In genomic region chr16:35206426-35206825, GRCm38 (mm10) we compare ENCODE assay signal across 24 mouse cellular contexts. TPM values are rescaled to one million over a fixed set of nuclear protein-coding genes. Genes with fewer than 3 reads are reported as not detected.
DNase-seq lines count a peak whose midpoint lies in the region; ATAC-seq and TF ChIP-seq lines count a peak whose summit lies in the region.
"Had no signal": no experiment of that assay in that cellular context is flagged by ENCODE, and none has a peak within 500 bp of the region (broad histone marks: within the 10 kb centered on the region; RNA-seq: fewer than 3 reads in every experiment).

No protein-coding gene starts in this region.

- no peak overlapping the region for H3K9ac ChIP-seq in heart, embryonic 15.5 days
- no peak overlapping the region for H3K9ac ChIP-seq in heart, adult 2 months (ENCODE audit: low read depth, low read length)
- H3K9ac ChIP-seq in hindbrain, postnatal 0 days (replicated peaks; ENCODE audit: low read length), result no peak overlapping the region
- no peak overlapping the region for H3K9ac ChIP-seq in hindbrain, embryonic 11.5 days (ENCODE audit: low read depth, low read length)
- H3K9ac ChIP-seq: forebrain, embryonic 13.5 days; liver, embryonic 15.5 days; lung, embryonic 14.5 days; midbrain, embryonic 15.5 days; stomach, embryonic 15.5 days had no signal

- TF ChIP-seq EP300 in heart, adult 2 months (IDR thresholded peaks at IDR 0.05; ENCODE audit: insufficient read depth, low read depth, low read length), result no peak

- H3K27ac ChIP-seq in heart, embryonic 15.5 days, result peak overlapping the region; percentile 35
- H3K27ac ChIP-seq in heart, adult 2 months, result no peak overlapping the region
- H3K27ac ChIP-seq in hindbrain, postnatal 0 days, result 0 out of 2 replicates have a peak overlapping the region, but pooled peaks have one; percentile 48
- no peak overlapping the region for H3K27ac ChIP-seq in hindbrain, embryonic 11.5 days (ENCODE audit: low read depth, low read length)
- H3K27ac ChIP-seq: liver, embryonic 15.5 days; midbrain, embryonic 15.5 days; stomach, embryonic 15.5 days had no signal

- TF ChIP-seq CTCF in heart, adult 2 months (IDR thresholded peaks at IDR 0.05), result no peak
- no peak for TF ChIP-seq CTCF in hindbrain, postnatal 0 days (IDR thresholded peaks at IDR 0.05; ENCODE audit: low read depth)

- H3K9me3 ChIP-seq in heart, embryonic 15.5 days (replicated peaks), result no peaks in the 10 kb centered on the region
- no peaks in the 10 kb centered on the region for H3K9me3 ChIP-seq in hindbrain, postnatal 0 days (ENCODE audit: low read length)
- no peaks in the 10 kb centered on the region for H3K9me3 ChIP-seq in hindbrain, embryonic 11.5 days (ENCODE audit: control insufficient read depth, low read length)
- H3K9me3 ChIP-seq: forebrain, embryonic 13.5 days; G1E; liver, embryonic 15.5 days; midbrain, embryonic 15.5 days; stomach, embryonic 15.5 days had no signal

- H3K79me2 ChIP-seq in heart, adult 2 months (replicated peaks; ENCODE audit: control insufficient read depth, insufficient read depth, low read length), result no peaks in the 10 kb centered on the region

- H3K27me3 ChIP-seq in heart, embryonic 15.5 days, result no peaks in the 10 kb centered on the region
- no peaks in the 10 kb centered on the region for H3K27me3 ChIP-seq in heart, adult 2 months (ENCODE audit: control insufficient read depth, insufficient read depth, low read length)
- no peaks in the 10 kb centered on the region for H3K27me3 ChIP-seq in hindbrain, postnatal 0 days (ENCODE audit: insufficient read depth, low read length)
- no peaks in the 10 kb centered on the region for H3K27me3 ChIP-seq in hindbrain, embryonic 11.5 days (ENCODE audit: control insufficient read depth, insufficient read depth, low read length)
- H3K27me3 ChIP-seq: forebrain, embryonic 13.5 days; liver, embryonic 15.5 days; midbrain, embryonic 15.5 days; stomach, embryonic 15.5 days had no signal

- ATAC-seq in heart, embryonic 15.5 days (replicated peaks; ENCODE audit: insufficient number of reproducible peaks, insufficient read depth, low FRiP score, low read depth), result no peak
- no peak for ATAC-seq in hindbrain, postnatal 0 days
- ATAC-seq in hindbrain, embryonic 11.5 days (ENCODE audit: low FRiP score), result no peak
- ATAC-seq in CD4-positive, CD25-positive, alpha-beta regulatory T cell, adult 4 months, result no peak
- ATAC-seq: inflammation-experienced regulatory T-cells, adult 6 months had no signal

- H3K4me1 ChIP-seq in heart, embryonic 15.5 days (replicated peaks), result peaks cover 75% of the 10 kb centered on the region
- H3K4me1 ChIP-seq in heart, adult 2 months (ENCODE audit: control insufficient read depth, insufficient read depth, low read length), result peaks cover 8% of the 10 kb centered on the region; the same call in 1 of the 2 replicates
- H3K4me1 ChIP-seq in hindbrain, postnatal 0 days (ENCODE audit: insufficient read depth, low read length), result peaks cover 25% of the 10 kb centered on the region
- peaks cover 7% of the 10 kb centered on the region; the same call in 1 of the 2 replicates for H3K4me1 ChIP-seq in hindbrain, embryonic 11.5 days (replicated peaks; ENCODE audit: control insufficient read depth, insufficient read depth, low read length)
- H3K4me1 ChIP-seq: liver, embryonic 15.5 days had no signal

- H3K4me3 ChIP-seq in heart, embryonic 15.5 days, result no peak overlapping the region
- no peak overlapping the region for H3K4me3 ChIP-seq in heart, adult 2 months
- no peak overlapping the region for H3K4me3 ChIP-seq in hindbrain, postnatal 0 days (ENCODE audit: low read length)
- H3K4me3 ChIP-seq in hindbrain, embryonic 11.5 days (ENCODE audit: low read depth, low read length), result no peak overlapping the region
- H3K4me3 ChIP-seq: forebrain, embryonic 13.5 days; liver, embryonic 15.5 days; midbrain, embryonic 15.5 days; stomach, embryonic 15.5 days had no signal

- 78% methylated on average over 6 of the region's 6 CpGs for WGBS in heart, embryonic 15.5 days
- 52% methylated on average over 6 of the region's 6 CpGs for WGBS in heart, adult 2 months
- 80% methylated on average over 6 of the region's 6 CpGs for whole genome bisulfite sequencing in hindbrain, postnatal 0 days
- WGBS in hindbrain, embryonic 11.5 days, result 83% methylated on average over 6 of the region's 6 CpGs

- intact Hi-C loops in heart, adult 2 months (cut with DNase I), result no loop called here

- DNase-seq in adrenal gland, adult 2 months, result peak; percentile 30
- DNase-seq in adrenal gland, adult 18-20 months (ENCODE audit: low spot score in 2 of 2), result no peak
- no peak for DNase-seq in heart, adult 2 months
- DNase-seq in hindbrain, postnatal 0 days (ENCODE audit: low spot score), result no peak
- no peak for DNase-seq in hindbrain, embryonic 11.5 days (ENCODE audit: low spot score)
- DNase-seq: cerebellum, adult 18-20 months; cerebellum, postnatal 10 days; gastrocnemius, postnatal 10 days; kidney, adult 11 months; kidney, postnatal 14 days; layer of hippocampus, adult 9-11 months; lung, embryonic 14.5 days; lung, postnatal 14 days; right cerebral cortex, postnatal 25 days had no signal

- H3K4me2 ChIP-seq in heart, embryonic 15.5 days, result no peak overlapping the region
- no peak overlapping the region for H3K4me2 ChIP-seq in hindbrain, postnatal 0 days (ENCODE audit: low read depth, low read length)
- H3K4me2 ChIP-seq in hindbrain, embryonic 11.5 days (replicated peaks; ENCODE audit: low read depth, low read length), result no peak overlapping the region
- H3K4me2 ChIP-seq: forebrain, embryonic 13.5 days; heart, embryonic 11.5 days; liver, embryonic 15.5 days; lung, embryonic 14.5 days; midbrain, embryonic 15.5 days; stomach, embryonic 15.5 days had no signal

- TF ChIP-seq POLR2A in heart, adult 2 months (IDR thresholded peaks at IDR 0.05; ENCODE audit: insufficient read depth, low read depth, low read length), result no peak

- H3K36me3 ChIP-seq in heart, embryonic 15.5 days, result no peaks in the 10 kb centered on the region
- H3K36me3 ChIP-seq in heart, adult 2 months (ENCODE audit: control insufficient read depth, insufficient read depth, low read length), result no peaks in the 10 kb centered on the region
- no peaks in the 10 kb centered on the region for H3K36me3 ChIP-seq in hindbrain, postnatal 0 days (ENCODE audit: insufficient read depth, low read length)
- H3K36me3 ChIP-seq in hindbrain, embryonic 11.5 days (ENCODE audit: control insufficient read depth, insufficient read depth, low read length), result no peaks in the 10 kb centered on the region
- H3K36me3 ChIP-seq: G1E; liver, embryonic 15.5 days; midbrain, embryonic 15.5 days; stomach, embryonic 15.5 days had no signal

RNA-seq across cellular contexts. Expression of gene Adcy5, which starts 51.7 kb away (rescaled TPM):
- total RNA-seq in adrenal gland, adult 2 months (2021), result 10 to 100 TPM in 1 of 2 experiments, 1 to 10 TPM in 1; 9.1 to 21.7 TPM
- 17.1 and 32.8 TPM in 2 replicates for polyA plus RNA-seq in adrenal gland, adult 2 months (2012; rRNA removed)
- total RNA-seq in adrenal gland, adult 18-20 months (2021), result 10 to 100 TPM in 1 of 2 experiments, 1 to 10 TPM in 1; 8.9 to 18.3 TPM
- 9.2 and 9.7 TPM in 2 replicates for polyA plus RNA-seq in heart, embryonic 15.5 days (2015; fragmentation: Nextera tagmentation; extraction: Ambion mirVana)
- 10 to 100 TPM; 52.9 to 56.2 TPM for total RNA-seq in heart, adult 2 months (2021)
- polyA plus RNA-seq in heart, adult 2 months (2012; rRNA removed), result 47.1 and 67.3 TPM in 2 replicates
- total RNA-seq in hindbrain, postnatal 0 days (2014; rRNA removed), result 82.7 and 85.5 TPM in 2 replicates
- polyA plus RNA-seq in hindbrain, postnatal 0 days (2015; fragmentation: Nextera tagmentation; extraction: Ambion mirVana), result 5.7 and 6.3 TPM in 2 replicates
- 2.7 and 2.9 TPM in 2 replicates for polyA plus RNA-seq in hindbrain, embryonic 11.5 days (2014; fragmentation: Nextera tagmentation; extraction: Ambion mirVana)
- under 1 TPM; 0.08 to 0.14 TPM for polyA plus RNA-seq in CD4-positive, CD25-positive, alpha-beta regulatory T cell, adult 4 months (2017; shearing (Covaris generic))
- total RNA-seq: hematopoietic stem cell, adult 5-6 weeks had no signal
- polyA plus RNA-seq: G1E had no signal

Comparison
In these comparisons a context has a peak if more than half of its experiments do, and no peak if none do; other contexts are left out.
1. H3K27ac ChIP-seq: peak in heart, embryonic 15.5 days (single experiment) and hindbrain, postnatal 0 days (single experiment); none in heart, adult 2 months (single experiment) and hindbrain, embryonic 11.5 days (single experiment).